Mouse (Mus musculus) gastrocnemius, postnatal 10 days (tissue): ENCODE results near the gene Plcl2. TPM values are rescaled to one million over a fixed set of nuclear protein-coding genes. Genes with fewer than 3 reads are reported as not detected.

Experiments
- DNase-seq: peaks from one replicate; pipeline ENCODE4 v3.0.0; 2021; ENCODE audit warnings: mixed read lengths
- total RNA-seq, 2 experiments: library from RNA; stranded (reverse); gene quantifications; 2 replicates each; pipeline ENCODE4 v1.2.3; 2021

Gene Plcl2
- total RNA-seq, 2 experiments from 2014 or later: 37.7 to 38.2 TPM

DNA sequence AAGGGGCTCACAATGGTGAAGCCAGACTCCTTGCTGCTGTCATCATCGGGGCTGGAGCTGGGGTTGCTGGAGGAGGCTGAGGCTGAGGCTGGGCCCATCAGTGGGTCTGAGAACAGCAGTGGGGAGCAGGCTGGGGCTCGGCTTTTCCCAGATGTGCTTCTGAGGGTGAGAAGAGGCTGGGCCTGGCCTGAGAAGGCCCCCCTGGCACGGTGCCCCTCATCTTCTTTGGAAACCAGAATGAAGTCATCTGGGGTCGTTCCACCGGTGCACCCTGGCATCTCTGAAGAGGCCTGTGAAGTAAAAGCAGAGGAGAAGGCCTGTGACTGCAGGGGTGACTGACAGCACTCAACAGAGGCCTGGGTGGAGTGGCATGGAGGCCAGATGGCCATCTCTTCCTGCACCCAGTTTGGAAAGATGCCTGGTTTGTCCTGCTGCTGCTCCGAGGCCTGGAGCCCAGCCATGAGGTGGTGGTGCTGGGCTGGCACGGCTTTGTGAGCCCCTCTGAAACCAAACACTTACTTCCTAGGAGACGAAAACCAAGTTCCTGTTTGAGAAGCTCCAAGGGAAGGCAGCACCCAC is 226.8 kb downstream of the Plcl2 start:
- DNase-seq: peak; percentile 40

- no peak for DNase-seq
These were observed 227.9 kb downstream of the Plcl2 start for GRCm38 (mm10) chr17:50737068-50737467.

Other genes with a start within 250 kb of the Plcl2 start
- gene Dazl, start 215.8 kb upstream of the Plcl2 start, total RNA-seq: under 1 TPM; 0.14 to 0.29 TPM